Mouse (Mus musculus): ENCODE results near the gene Pbx4.
A peak's percentile ranks its signal among the peaks of the same experiment; 100 is the strongest.

- peak; percentile 16 for TF ChIP-seq CTCF (IDR thresholded peaks at IDR 0.05; ENCODE audit: low read depth, low read length)
- no peak for TF ChIP-seq POLR2A (IDR thresholded peaks at IDR 0.05; ENCODE audit: insufficient read depth, low read length)
- no peak for TF ChIP-seq EP300 (IDR thresholded peaks at IDR 0.05; ENCODE audit: insufficient read depth, low read depth, low read length)
These were observed 83.5 kb downstream of the Pbx4 start for GRCm38 (mm10) chr8:69915748-69916147.

All from ES-Bruce4 (cell line).